Mouse (Mus musculus): ENCODE data around the gene Ric8b. TPM values are rescaled to one million over a fixed set of nuclear protein-coding genes. Genes with fewer than 3 reads are reported as not detected.

Gene Ric8b
- total and polyA plus RNA-seq, 2 experiments from 2014 or later: 33.8 to 49.6 TPM

DNA sequence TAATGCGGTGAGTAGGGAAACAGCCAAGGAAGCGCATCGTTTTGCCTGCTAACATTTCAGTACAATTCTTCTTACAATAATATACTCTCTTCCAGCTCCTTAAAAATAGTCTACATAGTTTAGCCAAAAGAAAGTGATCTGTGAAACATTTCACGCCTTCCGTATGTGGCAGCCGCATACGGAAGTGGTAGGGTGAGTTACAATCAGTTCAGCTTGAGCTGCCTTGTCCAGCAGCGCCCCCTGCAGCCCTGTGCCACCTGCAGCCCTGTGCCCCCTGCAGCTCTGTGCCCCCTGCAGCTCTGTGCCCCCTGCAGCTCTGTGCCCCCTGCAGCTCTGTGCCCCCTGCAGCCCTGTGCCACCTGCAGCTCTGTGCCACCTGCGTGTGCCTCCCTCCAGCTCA lies 68.5 kb downstream of the Ric8b start:
- Histone ChIP-seq H3K27me3 (ENCODE audit: insufficient read depth, low read length) (no peaks in the 10 kb centered on the region), H3K9ac (replicated peaks; ENCODE audit: low read length) (no peak overlapping the region), H3K4me3 (ENCODE audit: low read length) (no peak overlapping the region), H3K36me3 (ENCODE audit: insufficient read depth, low read length) (peaks cover 15% of the 10 kb centered on the region), H3K4me1 (ENCODE audit: insufficient read depth, low read length) (no peaks in the 10 kb centered on the region), H3K4me2 (ENCODE audit: low read depth, low read length) (no peak overlapping the region), H3K9me3 (ENCODE audit: low read length) (no peaks in the 10 kb centered on the region), H3K27ac (no peak overlapping the region)
- WGBS: 76% methylated on average over 9 of the region's 9 CpGs
- TF ChIP-seq CTCF (IDR thresholded peaks at IDR 0.05; ENCODE audit: low read depth): peak; percentile 68
- ATAC-seq (no peak), DNase-seq (ENCODE audit: low spot score) (peak; percentile 59)

DNA sequence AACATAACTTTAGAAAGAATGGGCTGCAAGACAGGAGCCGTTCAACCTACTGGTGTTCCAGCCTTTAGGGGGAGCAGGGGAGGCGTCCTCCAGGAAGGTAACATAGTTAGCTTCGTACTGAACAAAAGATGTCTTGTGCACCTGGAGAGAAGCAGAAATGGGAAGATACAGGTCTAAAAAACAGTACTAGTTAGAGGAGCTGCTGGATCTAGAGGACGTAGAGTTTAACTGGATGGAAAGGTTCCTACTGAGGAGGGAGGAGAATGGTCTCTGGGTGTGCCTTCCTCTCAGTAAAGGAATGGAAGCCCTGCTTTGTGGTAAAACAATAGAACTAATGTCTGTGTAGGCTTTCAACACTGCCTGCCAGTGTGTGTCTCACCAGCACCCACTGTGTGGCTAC lies 70.2 kb downstream of the Ric8b start:
- Histone ChIP-seq H3K4me1 (ENCODE audit: insufficient read depth, low read length) (no peaks in the 10 kb centered on the region), H3K9ac (replicated peaks; ENCODE audit: low read length) (no peak overlapping the region), H3K4me2 (ENCODE audit: low read depth, low read length) (no peak overlapping the region), H3K4me3 (ENCODE audit: low read length) (no peak overlapping the region), H3K27me3 (ENCODE audit: insufficient read depth, low read length) (no peaks in the 10 kb centered on the region), H3K9me3 (ENCODE audit: low read length) (no peaks in the 10 kb centered on the region), H3K36me3 (ENCODE audit: insufficient read depth, low read length) (peaks cover 8% of the 10 kb centered on the region), H3K27ac (no peak overlapping the region)
- 64% methylated on average over 4 of the region's 4 CpGs for WGBS
- ATAC-seq (no peak), DNase-seq (ENCODE audit: low spot score) (no peak)
- peak; percentile 30; the same call in 1 of the 2 replicates for TF ChIP-seq CTCF (IDR thresholded peaks at IDR 0.05; ENCODE audit: low read depth)

DNA sequence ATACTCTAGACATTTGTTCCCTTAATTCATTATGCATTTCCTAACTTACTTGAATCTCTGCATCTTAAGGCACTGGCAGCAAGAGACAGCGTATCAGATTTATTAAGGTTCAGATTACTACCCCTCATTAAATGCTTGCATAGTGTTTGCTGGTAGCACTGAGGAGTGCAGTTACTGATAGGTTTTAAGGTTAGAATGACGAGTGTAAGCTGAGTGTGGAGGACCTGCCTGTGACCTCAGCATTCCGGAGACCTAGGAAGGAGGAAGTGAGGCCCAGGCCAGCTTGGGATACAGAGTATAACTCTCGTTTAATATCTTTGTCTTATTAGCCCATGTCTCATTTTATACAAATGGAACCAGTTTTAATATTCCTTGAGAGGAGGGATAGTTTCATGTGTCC lies 71.2 kb downstream of the Ric8b start:
- no peak overlapping the region for H3K4me2 ChIP-seq (ENCODE audit: low read depth, low read length)
- ATAC-seq (no peak), DNase-seq (ENCODE audit: low spot score) (no peak)
- H3K9ac ChIP-seq (replicated peaks; ENCODE audit: low read length): no peak overlapping the region
- no peaks in the 10 kb centered on the region for H3K4me1 ChIP-seq (ENCODE audit: insufficient read depth, low read length)
- no peak overlapping the region for H3K4me3 ChIP-seq (ENCODE audit: low read length)
- H3K27me3 ChIP-seq (ENCODE audit: insufficient read depth, low read length): no peaks in the 10 kb centered on the region
- H3K36me3 ChIP-seq (ENCODE audit: insufficient read depth, low read length): peaks cover under 1% of the 10 kb centered on the region; the same call in 1 of the 2 replicates
- no peak overlapping the region for H3K27ac ChIP-seq
- no peaks in the 10 kb centered on the region for H3K9me3 ChIP-seq (ENCODE audit: low read length)
- WGBS: 83% methylated on average over 4 of the region's 4 CpGs
- no peak for TF ChIP-seq CTCF (IDR thresholded peaks at IDR 0.05; ENCODE audit: low read depth)

DNA sequence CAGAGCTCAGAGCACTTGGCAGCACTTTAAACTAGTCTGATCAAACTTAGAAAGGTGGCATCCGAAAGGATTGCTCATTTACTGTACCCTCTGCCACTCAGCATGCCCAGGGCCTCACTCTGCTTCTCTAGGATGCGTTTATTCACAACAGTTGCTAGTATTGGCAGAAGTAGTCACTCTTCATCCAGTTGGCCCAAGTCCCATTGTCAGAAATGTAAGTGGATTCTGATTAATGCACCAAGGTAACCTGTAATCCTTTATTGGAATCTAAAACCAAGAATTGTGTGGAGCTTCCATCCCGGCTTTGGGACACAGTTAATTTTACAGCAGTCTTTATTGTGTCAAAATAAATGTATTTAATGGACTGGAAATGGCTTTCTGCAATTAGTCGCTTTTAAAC lies 76.9 kb downstream of the Ric8b start:
- no peak for TF ChIP-seq CTCF (IDR thresholded peaks at IDR 0.05; ENCODE audit: low read depth)
- H3K9ac ChIP-seq (replicated peaks; ENCODE audit: low read length): no peak overlapping the region
- 44% methylated on average over 4 of the region's 4 CpGs for WGBS
- ATAC-seq (no peak), DNase-seq (ENCODE audit: low spot score) (peak; percentile 38)
- H3K27ac ChIP-seq: 0 out of 2 replicates have a peak overlapping the region, but pooled peaks have one; percentile 7
- no peak overlapping the region for H3K4me3 ChIP-seq (ENCODE audit: low read length)
- H3K4me2 ChIP-seq (ENCODE audit: low read depth, low read length): no peak overlapping the region
- H3K9me3 ChIP-seq (ENCODE audit: low read length): no peaks in the 10 kb centered on the region
- peaks cover 5% of the 10 kb centered on the region for H3K4me1 ChIP-seq (ENCODE audit: insufficient read depth, low read length)
- H3K27me3 ChIP-seq (ENCODE audit: insufficient read depth, low read length): no peaks in the 10 kb centered on the region
- H3K36me3 ChIP-seq (ENCODE audit: insufficient read depth, low read length): 0 out of 2 replicates have a peak, but pooled peaks cover 4% of the 10 kb centered on the region

DNA sequence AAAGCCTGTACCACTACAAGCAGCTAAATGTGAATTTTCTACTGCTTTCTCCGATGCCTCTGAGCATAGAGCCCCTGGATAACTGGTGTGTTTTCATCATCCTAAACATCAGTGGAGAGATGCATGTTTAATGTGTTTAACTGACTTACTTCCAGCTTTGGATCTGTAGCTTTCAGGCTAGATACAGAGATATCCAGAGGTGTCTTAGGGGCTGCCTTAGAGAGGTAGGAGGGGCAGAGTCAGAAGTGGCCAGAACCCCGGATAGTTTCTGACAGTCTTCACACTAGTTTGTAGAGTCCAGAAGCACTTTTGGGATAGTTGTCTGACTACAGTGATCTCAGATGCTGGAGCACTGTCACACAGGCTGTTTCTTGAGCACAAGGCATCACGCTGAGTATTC lies 77.6 kb downstream of the Ric8b start:
- 0 out of 2 replicates have a peak, but pooled peaks cover 4% of the 10 kb centered on the region for H3K36me3 ChIP-seq (ENCODE audit: insufficient read depth, low read length)
- H3K27ac ChIP-seq: no peak overlapping the region
- peaks cover 5% of the 10 kb centered on the region for H3K4me1 ChIP-seq (ENCODE audit: insufficient read depth, low read length)
- no peaks in the 10 kb centered on the region for H3K9me3 ChIP-seq (ENCODE audit: low read length)
- no peak overlapping the region for H3K9ac ChIP-seq (replicated peaks; ENCODE audit: low read length)
- no peak overlapping the region for H3K4me2 ChIP-seq (ENCODE audit: low read depth, low read length)
- H3K4me3 ChIP-seq (ENCODE audit: low read length): no peak overlapping the region
- TF ChIP-seq CTCF (IDR thresholded peaks at IDR 0.05; ENCODE audit: low read depth): no peak
- no peak for ATAC-seq
- H3K27me3 ChIP-seq (ENCODE audit: insufficient read depth, low read length): no peaks in the 10 kb centered on the region
- WGBS: 89% methylated on average over 3 of the region's 3 CpGs
- no peak for DNase-seq (ENCODE audit: low spot score)

DNA sequence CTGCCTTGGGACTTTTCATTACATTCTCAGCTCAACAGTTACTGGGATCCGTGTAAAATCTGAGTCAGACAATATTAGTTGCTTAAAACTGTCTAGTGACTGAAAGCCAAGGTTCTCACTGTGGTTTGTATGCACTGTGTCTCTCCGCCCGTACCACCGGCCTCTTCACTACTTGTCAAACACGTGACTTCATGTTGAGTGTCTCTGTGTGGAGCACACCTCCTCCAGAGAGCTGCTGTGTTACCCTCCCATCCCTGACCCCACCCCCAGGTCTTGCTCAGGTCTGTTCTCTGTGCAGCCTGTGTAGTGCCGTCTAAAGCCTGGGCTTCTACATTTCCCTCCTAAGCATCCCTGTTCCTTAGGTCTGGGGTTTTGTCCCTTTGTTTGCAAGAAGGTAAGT lies 79.0 kb downstream of the Ric8b start:
- Histone ChIP-seq H3K4me2 (ENCODE audit: low read depth, low read length) (no peak overlapping the region), H3K27ac (no peak overlapping the region), H3K36me3 (ENCODE audit: insufficient read depth, low read length) (0 out of 2 replicates have a peak, but pooled peaks cover 4% of the 10 kb centered on the region), H3K27me3 (ENCODE audit: insufficient read depth, low read length) (no peaks in the 10 kb centered on the region), H3K9ac (replicated peaks; ENCODE audit: low read length) (no peak overlapping the region), H3K4me1 (ENCODE audit: insufficient read depth, low read length) (peaks cover 5% of the 10 kb centered on the region), H3K4me3 (ENCODE audit: low read length) (no peak overlapping the region), H3K9me3 (ENCODE audit: low read length) (no peaks in the 10 kb centered on the region)
- no peak for ATAC-seq
- TF ChIP-seq CTCF (IDR thresholded peaks at IDR 0.05; ENCODE audit: low read depth): no peak
- WGBS: 74% methylated on average over 6 of the region's 6 CpGs
- no peak for DNase-seq (ENCODE audit: low spot score)

DNA sequence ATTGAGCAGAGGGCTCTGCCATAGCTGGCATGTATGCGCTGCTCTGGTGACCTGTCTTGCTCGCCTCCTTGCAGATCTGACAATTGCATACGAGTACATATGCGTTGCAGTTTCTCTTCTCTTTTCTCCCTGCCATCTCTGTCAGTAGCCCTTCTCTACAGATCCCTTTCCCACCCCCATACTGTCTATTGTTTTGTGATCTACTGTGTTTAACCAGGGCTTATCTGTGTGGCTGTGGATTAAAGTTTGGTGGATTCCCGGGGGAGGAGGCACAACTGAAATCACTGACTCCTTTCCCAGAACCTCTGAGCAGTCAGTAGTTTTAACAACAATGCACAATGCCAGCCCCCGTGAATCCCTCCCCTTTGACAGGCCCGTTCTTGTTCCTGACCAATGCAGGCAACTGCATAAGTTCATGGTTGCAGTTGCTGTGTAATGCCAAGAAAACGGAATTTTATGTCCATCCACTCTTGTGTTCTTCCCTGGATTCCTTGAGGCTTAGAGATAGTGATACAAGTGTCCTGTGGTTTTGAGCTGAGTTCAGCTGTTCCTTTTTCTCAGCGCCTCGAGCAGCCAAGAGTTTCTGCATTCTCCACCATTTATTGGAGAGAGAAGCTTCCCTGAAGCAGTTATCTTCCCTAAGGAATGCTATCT lies 80.3 kb downstream of the Ric8b start:
- Histone ChIP-seq H3K4me2 (ENCODE audit: low read depth, low read length) (no peak overlapping the region), H3K27ac (0 out of 2 replicates have a peak overlapping the region, but pooled peaks have one; percentile 2), H3K4me3 (ENCODE audit: low read length) (no peak overlapping the region), H3K9ac (replicated peaks; ENCODE audit: low read length) (no peak overlapping the region), H3K36me3 (ENCODE audit: insufficient read depth, low read length) (0 out of 2 replicates have a peak, but pooled peaks cover 4% of the 10 kb centered on the region), H3K4me1 (ENCODE audit: insufficient read depth, low read length) (peaks cover 5% of the 10 kb centered on the region), H3K27me3 (ENCODE audit: insufficient read depth, low read length) (no peaks in the 10 kb centered on the region), H3K9me3 (ENCODE audit: low read length) (no peaks in the 10 kb centered on the region)
- TF ChIP-seq CTCF (IDR thresholded peaks at IDR 0.05; ENCODE audit: low read depth): no peak
- 44% methylated on average over 10 of the region's 10 CpGs for WGBS
- DNase-seq (ENCODE audit: low spot score): peak; percentile 19
- no peak for ATAC-seq
